Mouse (Mus musculus) layer of hippocampus, adult 2 months (tissue): ENCODE data around the gene Nom1. TPM values are rescaled to one million over a fixed set of nuclear protein-coding genes. Genes with fewer than 3 reads are reported as not detected.
"Not testable (repeated sequence)": the region's sequence is repeated elsewhere in the genome, so short reads cannot be mapped to it uniquely, and the experiment has no call there.

Experiments used
- DNase-seq, 2 experiments: peaks; one replicate each; pipeline ENCODE4 v3.0.0; 2022; ENCODE audit warnings: low spot score in 2 of 2
- H3K27ac ChIP-seq: fragments of 200-600 bp; 2 replicates; pipeline ENCODE4 v1.8.1; 2022
- H3K4me3 ChIP-seq: fragments of 200-600 bp; 2 replicates; pipeline ENCODE4 v1.8.1; 2022; ENCODE audit warnings: mild to moderate bottlenecking
- CTCF ChIP-seq: fragments of 200-600 bp; conservative IDR thresholded peaks from 2 replicates; pipeline ENCODE4 v1.8.1; 2022; ENCODE audit warnings: antibody characterized with exemption, mild to moderate bottlenecking, moderate library complexity
- long read RNA-seq, 2 experiments: library from polyadenylated mRNA; stranded (forward); transcript quantifications; one replicate each; pipeline ENCODE4 v2.0.0; 2021; ENCODE audit warnings: borderline mapping rate in 2 of 2
- total RNA-seq, 2 experiments: library from RNA; stranded (reverse); gene quantifications; 2 replicates each; pipeline ENCODE4 v1.2.3; 2021

Nom1 gene
- total RNA-seq: 10 to 100 TPM; 22.1 to 25.8 TPM
- long read RNA-seq, experiment 1, full-length matches to known transcripts: 18 of 31 reads
- long read RNA-seq, experiment 1, partial matches to known transcripts: 0 of 31 reads
- long read RNA-seq, experiment 1, other reads (novel, unspliced or antisense): 13 of 31 reads
- long read RNA-seq, experiment 2, full-length matches to known transcripts: 35 of 53 reads
- long read RNA-seq, experiment 2, partial matches to known transcripts: 0 of 53 reads
- long read RNA-seq, experiment 2, other reads (novel, unspliced or antisense): 18 of 53 reads

GRCm38 (mm10) chr5:29434228-29434871 is at the start of gene Nom1:
Gene Nom1 (plus strand): TSS chr5:29434664.
- H3K27ac ChIP-seq: peak within 1 kb of the TSS; percentile 85
- peak within 1 kb of the TSS; percentile 98 for H3K4me3 ChIP-seq
- peak; percentile 38 for TF ChIP-seq CTCF
- peak; percentile 90 to 94 for DNase-seq

GRCm38 (mm10) chr5:29387591-29387990 is 46.9 kb upstream of the Nom1 start:
- no peak for TF ChIP-seq CTCF
- no peak overlapping the region for H3K27ac ChIP-seq
- H3K4me3 ChIP-seq: no peak overlapping the region
- no peak for DNase-seq

GRCm38 (mm10) chr5:29388181-29388943 is 46.1 kb upstream of the Nom1 start:
- Histone ChIP-seq H3K27ac (no peak overlapping the region), H3K4me3 (no peak overlapping the region)
- no peak for TF ChIP-seq CTCF
- no peak for DNase-seq

GRCm38 (mm10) chr5:29388944-29389765 is 45.3 kb upstream of the Nom1 start:
- TF ChIP-seq CTCF: peak; percentile 99
- peak; percentile 49 to 85 for DNase-seq
- Histone ChIP-seq H3K4me3 (no peak overlapping the region), H3K27ac (no peak overlapping the region)

GRCm38 (mm10) chr5:29398427-29398826 is 36.0 kb upstream of the Nom1 start:
- H3K4me3 ChIP-seq: no peak overlapping the region
- no peak overlapping the region for H3K27ac ChIP-seq
- TF ChIP-seq CTCF: no peak
- DNase-seq: no peak

- TF ChIP-seq CTCF: no peak
- Histone ChIP-seq H3K27ac (no peak overlapping the region), H3K4me3 (no peak overlapping the region)
- DNase-seq: no peak
Observed at GRCm38 (mm10) chr5:29410854-29411253, 23.6 kb upstream of the Nom1 start.

GRCm38 (mm10) chr5:29413041-29413440 is 21.4 kb upstream of the Nom1 start:
- Histone ChIP-seq H3K27ac (no peak overlapping the region), H3K4me3 (no peak overlapping the region)
- peak; percentile 54 for TF ChIP-seq CTCF
- no peak for DNase-seq

- DNase-seq: not testable (repeated sequence)
Observed at GRCm38 (mm10) chr5:29423330-29423729, 11.1 kb upstream of the Nom1 start.

GRCm38 (mm10) chr5:29434872-29435358 is 451 bp downstream of the Nom1 start:
- Histone ChIP-seq H3K4me3 (peak overlapping the region; percentile 98), H3K27ac (peak overlapping the region; percentile 85)
- no peak for TF ChIP-seq CTCF
- peak in 1 of 2 experiments; percentile 18 for DNase-seq

More at GRCm38 (mm10) chr5:29423330-29423729, 11.1 kb upstream of the Nom1 start:
- not testable (repeated sequence) for H3K27ac ChIP-seq, H3K4me3 ChIP-seq

GRCm38 (mm10) chr5:29435491-29435890 is 1.0 kb downstream of the Nom1 start:
- no peak for TF ChIP-seq CTCF
- Histone ChIP-seq H3K4me3 (peak overlapping the region; percentile 98), H3K27ac (no peak overlapping the region)
- DNase-seq: no peak

GRCm38 (mm10) chr5:29436728-29437127 is 2.3 kb downstream of the Nom1 start:
- not testable (repeated sequence) for H3K4me3 ChIP-seq, H3K27ac ChIP-seq, DNase-seq

GRCm38 (mm10) chr5:29445275-29445674 is 10.8 kb downstream of the Nom1 start:
- no peak for TF ChIP-seq CTCF
- Histone ChIP-seq H3K4me3 (no peak overlapping the region), H3K27ac (no peak overlapping the region)
- DNase-seq: no peak
